Mouse (Mus musculus) B cell, adult 2 months (primary cell): ENCODE results near the gene Itpr3.

Experiments used
- DNase-seq, 2 experiments: peaks; one replicate each; pipeline ENCODE4 v3.0.0; 2022

Gene Itpr3

DNA sequence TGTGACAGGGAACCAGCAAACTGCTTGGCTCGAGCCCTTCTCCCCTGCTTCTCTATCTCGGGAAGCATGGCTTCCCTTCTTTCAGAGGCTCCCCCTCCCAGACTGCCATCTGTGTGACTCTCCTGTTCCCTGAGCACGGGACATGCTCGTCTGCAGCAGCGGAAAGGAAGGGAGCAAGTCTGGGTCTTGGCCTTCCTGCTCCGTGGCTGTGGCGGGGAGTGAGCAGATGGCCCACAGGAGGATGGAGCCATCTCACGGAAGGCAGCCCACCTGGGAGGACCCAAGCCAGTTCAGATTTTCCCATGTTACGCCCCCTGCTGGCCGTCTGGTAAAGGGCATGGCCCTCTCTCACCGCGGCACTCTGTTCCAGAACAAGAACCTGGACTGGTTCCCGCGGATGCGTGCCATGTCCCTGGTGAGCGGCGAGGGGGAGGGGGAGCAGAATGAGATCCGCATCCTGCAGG lies 63.5 kb downstream of the Itpr3 start:
- peak; percentile 53 to 56 for DNase-seq

DNA sequence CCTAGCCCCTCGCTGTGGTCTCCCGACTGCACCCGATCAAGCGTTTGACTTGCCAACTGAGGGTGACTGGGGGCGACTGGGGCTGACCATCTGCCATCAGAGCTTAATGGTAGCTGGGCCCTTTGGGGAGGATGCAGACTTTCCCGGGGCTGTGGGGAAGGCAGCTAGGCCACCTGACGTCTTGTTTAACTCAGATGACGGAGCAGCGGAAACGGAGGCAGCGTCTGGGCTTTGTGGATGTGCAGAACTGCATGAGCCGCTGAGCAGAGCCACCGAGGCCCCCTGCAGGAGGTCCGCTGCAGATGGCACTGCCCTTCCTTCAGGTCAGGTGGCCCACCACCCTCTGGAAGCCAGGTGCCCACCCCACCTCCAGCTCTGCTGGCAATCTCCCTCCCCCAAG lies 64.2 kb downstream of the Itpr3 start:
- DNase-seq: no peak

DNA sequence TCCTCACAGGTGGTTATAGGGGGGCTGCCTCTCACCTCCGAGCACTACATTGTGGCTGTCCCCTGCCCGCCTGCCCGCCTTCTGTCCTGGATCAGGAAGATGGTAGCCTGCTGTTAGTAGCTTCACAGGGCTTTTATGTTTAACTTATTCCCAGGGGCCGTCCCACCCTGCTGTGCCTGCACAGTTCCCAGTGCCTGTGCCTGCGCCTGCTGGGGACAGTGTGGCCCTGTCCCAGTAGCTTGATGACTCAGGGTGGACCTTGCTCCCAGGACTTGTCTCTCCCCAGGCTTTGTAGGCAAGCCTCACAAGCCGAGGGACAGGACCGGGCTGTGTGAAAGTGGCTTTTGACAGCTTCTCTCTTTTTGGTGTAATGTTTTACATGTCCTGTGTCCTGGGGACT lies 64.7 kb downstream of the Itpr3 start:
- DNase-seq: no peak

DNA sequence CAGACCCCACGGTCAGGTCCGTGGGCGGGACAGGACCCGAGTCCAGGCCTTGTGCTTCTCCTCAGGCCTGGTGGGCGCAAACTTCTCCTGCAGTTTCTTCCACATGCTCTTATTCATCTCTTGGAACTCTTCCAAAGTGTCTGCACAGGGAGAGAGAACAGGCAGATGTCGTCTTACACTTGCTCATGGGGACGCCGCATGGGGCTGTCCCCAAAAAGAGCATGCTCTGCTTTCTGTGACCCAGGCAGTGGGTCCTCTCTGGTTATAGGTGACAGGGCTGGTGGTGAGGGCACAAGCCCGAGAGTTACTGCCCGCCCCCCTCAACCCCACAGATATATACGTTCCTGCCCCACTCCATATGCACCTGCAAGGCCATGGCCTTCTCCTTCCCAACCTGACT lies 65.6 kb downstream of the Itpr3 start:
- no peak for DNase-seq

DNA sequence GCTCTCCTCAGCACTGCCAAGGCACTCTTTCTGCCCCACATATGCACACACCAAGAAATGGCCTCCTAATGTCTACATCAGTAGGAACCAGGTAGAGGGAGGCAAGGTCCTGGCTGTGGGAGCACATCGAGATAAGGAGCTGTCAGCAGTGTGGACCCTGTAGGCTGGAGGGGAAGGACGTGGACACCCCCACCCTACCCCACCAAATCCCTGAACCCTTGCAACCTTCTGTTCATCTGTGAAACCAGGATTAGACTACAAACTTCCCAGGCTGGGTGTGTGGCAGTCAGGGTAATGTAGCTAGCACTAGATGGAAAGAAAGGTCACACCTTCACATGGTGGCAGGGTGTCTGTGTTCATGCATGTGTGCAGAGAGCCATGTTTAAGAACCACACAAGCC lies 66.0 kb downstream of the Itpr3 start:
- DNase-seq: no peak

DNA sequence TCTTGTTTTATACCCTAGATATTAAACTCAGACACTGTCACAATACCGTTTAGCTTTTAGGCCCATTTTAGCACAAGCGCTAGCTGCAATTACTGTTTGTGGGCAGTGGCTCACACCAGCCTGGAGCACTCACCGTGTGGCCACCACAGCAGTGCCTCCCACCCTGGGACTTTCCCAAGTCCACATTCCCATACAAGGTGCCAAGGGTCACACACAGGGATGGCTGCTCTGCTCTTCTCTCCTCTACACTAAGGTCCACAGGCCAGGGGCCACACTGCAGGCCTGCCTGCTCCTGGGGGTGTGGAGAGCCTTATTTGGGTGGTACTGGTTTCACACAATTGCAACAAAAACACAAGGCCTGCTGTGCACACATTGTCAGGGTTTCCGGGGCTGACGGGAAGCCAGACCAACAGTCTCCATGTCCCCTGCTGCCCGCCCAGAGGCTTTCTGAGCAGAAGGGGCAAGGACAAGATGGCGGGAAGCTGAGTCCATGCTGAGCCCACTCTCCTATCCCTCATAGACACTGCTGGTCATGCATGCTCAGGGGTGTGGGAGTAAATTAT lies 66.8 kb downstream of the Itpr3 start:
- no peak for DNase-seq

DNA sequence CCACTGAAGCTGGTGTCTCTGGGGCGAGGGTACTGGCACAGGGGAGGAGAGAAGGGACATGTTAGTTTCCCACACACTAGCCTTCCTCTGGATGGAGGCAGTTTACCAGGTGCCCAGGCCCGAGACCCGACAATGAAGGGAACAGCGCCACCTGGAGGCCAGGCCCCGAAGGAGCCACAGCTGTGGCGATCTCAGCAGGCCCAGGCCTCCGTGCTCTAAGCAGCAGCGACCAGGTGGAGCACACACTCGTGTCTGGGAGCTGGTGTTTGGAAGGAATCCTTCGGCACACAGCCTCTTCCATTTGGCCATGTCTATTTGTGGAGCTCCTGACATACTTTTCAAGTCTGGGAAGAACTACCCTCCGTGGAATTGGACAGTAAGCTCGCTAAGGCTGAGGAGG lies 68.1 kb downstream of the Itpr3 start:
- DNase-seq: peak; percentile 91

DNA sequence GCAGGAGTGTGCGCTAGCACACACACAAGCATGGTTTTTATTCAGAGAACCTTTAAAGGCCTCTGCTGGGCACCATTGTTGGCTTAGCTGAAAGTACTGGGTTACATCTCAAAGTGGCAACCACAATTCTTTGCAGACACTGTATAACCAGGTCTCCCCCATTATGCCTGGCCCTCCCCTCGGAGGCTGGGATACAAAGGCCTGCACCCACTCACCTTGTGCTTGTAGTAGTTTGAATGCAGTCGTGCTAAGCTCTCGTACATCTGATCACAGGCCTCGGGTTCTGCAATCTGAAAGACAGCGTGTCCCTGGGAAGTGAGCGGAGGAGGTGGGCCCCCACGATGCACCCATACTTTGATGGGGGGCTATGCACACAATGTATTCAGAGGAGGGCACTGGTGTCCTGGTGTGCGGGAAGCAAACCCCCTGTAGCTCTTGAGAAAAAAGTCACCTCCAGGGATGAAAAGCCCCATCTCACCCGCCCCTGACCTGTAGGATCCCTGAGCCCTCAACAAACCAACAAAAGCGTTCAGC lies 68.6 kb downstream of the Itpr3 start:
- no peak for DNase-seq

DNA sequence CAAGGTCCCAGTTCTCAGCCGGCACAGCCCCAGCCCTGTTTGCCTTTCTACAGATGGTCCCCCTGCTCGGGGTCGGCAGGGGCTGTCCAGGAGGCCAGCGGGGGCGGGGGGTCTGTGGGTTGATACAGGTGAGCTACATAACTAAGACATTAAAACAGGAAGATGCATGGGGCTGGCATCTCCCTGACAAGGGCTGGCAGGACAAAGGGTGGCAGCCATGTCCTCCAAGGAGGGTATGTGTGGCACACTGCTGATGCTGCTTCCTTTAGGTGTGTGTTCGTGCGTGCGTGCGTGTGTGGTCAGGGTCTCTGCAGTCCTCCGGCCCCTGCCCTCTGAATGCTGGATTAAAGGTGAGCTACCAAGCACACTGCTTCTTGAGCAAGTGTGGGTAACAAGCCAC lies 69.9 kb downstream of the Itpr3 start:
- no peak for DNase-seq

DNA sequence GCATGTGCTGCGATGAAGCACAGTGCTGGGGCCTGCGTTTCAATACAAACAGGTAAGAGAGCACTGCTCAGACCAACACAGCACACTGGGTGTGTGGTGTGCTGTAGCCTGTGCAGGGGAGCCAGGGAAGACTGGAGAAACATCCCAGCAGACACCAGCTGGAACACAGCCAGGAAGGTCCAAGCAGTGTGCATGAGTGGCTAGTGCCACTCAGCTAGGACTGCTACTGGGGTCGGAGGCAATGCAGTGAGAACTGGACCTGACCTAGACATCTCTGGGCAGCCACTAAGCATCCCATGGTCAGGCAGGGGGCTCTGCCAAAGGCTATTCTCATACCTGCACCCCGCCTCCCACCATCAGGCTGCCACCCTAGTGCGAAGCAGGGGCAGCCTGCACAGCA lies 71.1 kb downstream of the Itpr3 start:
- no peak for DNase-seq

DNA sequence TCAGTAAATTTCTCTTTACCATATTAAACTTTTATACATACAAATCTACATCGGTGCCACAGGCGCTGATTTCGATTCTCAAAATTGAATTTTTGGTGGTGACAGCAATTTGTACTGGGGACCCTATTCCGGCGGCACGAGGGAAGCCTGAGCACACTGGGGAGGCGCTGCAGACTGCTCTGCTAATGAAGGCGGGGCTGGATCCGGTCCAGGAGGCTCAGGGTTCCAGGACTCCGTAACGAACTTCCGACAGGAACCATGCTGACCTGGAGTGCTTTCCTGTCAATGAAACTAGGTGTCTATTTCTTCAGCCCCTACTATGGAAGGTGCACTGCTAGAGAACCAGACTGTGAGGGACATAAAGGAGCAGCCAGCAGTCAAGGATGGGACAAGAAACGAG lies 72.2 kb downstream of the Itpr3 start:
- DNase-seq: no peak

DNA sequence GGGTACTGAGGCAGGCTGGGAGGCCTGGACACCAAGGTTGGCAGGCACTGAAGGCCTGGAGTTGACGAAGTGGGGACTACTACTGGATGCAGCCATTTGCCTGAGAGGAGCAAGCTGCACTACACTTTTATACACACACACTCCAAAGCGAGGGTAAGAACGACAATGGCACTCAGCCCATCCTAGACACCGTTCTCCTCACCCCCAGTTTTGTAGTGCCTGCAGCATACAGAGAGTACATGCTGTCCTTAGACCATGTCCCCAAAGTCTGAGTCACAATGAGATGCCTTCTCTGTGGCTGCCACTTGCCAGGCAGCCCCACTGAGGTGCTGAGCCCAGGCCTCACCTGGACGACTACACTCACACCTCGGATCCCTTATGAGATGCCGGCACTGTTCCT lies 72.7 kb downstream of the Itpr3 start:
- DNase-seq: no peak

DNA sequence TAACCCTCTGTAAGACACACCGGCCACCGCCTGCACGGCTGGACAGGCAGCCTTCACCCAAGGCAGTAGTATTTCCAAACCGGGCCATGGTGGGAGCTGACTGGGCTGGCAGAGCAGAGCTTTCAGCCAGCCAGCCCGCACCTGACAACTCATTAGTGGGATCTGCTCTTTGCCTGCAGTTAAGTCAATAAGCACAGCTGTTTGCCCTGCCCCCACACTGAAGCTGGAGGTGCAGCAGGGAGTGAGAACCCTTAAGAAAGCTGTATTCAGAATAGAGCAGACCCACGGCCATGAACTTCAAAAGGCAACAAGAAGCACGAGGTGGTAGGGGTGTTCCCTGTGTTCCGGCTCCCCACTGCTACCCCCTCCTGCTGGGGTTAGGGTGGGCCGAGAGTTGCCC lies 73.1 kb downstream of the Itpr3 start:
- no peak for DNase-seq

DNA sequence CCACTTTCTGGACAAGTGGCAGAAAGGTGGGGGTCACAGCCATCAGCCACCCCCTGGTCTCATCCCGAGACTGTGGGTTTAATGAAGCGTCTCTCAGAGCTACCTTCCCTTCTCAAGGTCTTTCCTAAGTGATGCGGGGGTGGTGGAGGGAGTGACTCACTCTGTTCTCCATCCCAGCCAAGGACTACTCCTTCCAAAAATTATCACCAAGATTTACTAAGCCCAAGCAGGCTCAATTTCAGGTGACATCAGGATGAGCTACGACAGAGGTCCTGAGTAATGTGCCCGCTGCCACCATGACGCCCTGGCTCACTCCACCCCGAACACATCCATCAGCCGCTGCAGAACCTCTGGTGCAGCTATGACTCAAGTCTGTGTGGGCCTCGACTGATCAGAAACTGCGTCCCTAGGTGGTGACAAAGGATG lies 74.1 kb downstream of the Itpr3 start:
- DNase-seq: no peak

DNA sequence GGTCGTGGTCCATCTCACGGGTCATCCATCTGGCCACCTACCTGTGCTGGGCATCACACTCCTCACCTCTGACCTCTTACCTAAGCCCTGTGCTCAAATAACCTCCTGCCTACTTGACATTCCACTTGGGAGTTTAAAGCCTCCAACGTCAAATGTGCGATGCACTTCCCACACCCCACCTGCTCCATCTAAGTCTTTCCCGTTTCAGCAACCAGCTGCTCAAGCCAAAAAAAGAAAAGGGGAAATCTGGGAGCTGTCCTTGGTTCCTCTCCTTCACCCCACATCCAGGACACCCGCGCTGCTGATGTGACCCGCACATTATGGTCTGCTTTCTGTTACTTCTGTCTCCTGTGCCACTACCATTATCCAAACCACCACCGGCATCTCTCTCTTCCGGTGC lies 75.1 kb downstream of the Itpr3 start:
- no peak for DNase-seq

DNA sequence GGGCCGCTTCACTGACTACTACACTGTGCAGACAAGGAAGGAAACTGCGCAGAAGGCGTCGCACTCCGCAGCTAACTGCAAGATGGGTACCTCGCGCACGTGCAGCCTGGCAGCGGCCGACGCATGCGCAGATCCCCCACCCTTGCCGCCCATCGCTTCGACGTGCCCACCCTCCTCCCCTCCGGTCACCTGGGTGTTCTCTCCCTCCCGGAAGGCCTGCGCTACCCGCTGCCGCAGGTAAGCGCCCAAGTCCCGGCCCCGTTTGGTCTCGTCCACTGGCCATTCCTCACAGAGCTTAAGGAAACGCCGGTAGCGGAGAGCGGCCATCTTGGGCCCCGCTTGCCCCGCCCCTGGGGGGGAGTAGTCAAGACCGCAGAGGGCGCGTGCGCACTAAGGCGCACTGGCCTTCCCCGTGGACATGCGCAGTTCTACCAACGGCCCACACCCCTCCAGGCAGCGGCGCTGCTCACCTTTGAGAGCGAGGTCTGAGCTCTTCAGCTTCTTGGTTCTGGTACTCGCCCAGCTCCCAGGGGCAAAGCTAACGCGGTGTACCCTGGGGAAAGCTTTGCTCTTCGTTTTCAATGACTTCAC lies 76.5 kb downstream of the Itpr3 start, which contains the start of gene Uqcc2:
Uqcc2 (minus strand) TSS at position 366 of the 591 bp plus-strand sequence.
- peak; percentile 98 to 99 for DNase-seq

DNA sequence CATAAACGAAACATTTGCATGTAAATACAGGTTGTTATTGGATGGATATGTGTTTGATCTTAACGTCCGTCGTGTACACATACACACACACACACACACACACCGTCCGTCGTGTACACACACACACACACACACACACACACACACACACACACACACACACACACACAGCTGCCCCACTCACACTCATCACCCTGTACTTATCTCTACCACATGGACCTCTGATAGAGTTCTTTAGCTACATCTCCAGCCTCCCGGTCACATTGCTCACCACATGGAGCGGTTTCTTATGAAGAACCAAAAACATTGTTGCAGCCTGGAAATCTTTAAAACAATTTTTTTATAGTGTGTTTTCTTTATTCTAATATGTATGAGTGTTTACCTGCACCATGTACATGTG lies 77.1 kb downstream of the Itpr3 start:
- DNase-seq: no peak

DNA sequence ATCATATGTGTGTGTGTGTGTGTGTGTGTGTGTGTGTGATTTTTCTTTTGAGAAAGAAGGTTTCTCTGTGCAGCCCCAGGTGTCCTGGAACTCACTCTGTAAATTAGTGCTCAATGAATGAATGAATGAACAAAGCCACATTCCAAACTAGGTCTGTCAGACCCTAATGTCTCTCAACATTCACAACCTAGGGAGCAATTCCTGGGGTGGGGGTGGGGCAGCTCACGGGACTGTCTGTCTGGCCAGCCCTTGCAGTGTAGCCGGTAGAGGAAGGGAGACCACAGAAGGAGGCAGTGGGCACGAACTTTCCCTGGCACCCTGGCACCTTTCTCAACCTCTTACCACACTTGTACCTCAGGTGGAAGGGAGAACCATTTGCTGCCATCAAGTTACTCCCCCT lies 77.6 kb downstream of the Itpr3 start:
- DNase-seq: no peak

DNA sequence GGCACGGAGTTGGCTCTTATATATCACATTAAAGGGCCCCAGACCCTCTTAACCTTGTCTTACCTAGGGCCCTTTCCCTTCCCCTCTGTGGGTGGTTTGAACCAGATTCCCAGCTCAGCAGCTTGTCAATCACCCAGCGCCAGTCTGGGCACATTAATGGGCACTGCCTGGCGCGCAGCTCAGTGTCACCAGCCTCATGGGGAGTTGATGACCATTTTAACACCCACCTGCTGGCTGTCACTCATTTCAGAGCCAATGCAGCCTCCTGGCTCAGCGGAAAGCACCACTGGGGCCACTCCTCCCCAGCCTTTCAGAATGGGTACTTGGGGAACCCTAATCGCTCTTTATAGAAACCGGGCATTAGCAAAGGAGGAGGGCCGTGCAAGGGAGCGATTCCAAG lies 81.3 kb downstream of the Itpr3 start:
- DNase-seq: no peak

DNA sequence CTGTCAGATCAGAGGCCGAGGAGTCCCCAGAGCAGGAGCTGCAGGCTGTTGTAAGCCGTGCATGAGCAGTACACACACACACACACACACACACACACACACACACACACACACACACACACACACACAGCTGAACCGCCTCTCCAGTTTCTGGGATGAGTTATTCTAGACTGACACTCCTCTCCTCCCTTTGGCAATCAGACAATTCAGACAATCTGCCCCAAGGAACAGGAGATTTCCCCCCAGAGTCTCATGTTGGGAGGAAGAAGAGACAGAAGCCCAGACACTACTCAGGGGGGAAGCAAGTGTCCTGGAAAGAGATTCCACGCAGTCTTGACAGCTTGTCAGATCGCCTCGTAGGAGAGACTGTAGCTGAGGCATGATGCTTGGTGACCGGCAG lies 82.2 kb downstream of the Itpr3 start:
- no peak for DNase-seq

DNA sequence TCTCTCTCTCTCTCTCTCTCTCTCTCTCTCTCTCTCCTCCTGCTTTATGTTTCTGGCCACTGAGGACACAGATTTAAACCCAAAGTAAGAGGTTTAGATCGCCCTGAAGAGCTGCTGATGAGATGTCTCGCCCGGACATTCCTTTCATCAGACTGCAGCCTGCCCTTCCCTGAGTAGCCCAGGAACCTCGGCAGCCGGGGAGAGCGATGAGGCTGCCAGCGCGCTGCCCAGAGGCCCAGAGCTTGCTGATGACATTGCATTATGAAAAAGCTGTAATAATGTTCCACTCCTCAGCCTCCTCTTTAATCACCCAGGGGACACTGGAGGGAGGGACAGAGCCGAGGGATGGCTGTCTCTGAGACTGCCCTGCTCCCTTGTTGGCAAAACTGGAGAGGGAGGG lies 83.2 kb downstream of the Itpr3 start:
- no peak for DNase-seq

DNA sequence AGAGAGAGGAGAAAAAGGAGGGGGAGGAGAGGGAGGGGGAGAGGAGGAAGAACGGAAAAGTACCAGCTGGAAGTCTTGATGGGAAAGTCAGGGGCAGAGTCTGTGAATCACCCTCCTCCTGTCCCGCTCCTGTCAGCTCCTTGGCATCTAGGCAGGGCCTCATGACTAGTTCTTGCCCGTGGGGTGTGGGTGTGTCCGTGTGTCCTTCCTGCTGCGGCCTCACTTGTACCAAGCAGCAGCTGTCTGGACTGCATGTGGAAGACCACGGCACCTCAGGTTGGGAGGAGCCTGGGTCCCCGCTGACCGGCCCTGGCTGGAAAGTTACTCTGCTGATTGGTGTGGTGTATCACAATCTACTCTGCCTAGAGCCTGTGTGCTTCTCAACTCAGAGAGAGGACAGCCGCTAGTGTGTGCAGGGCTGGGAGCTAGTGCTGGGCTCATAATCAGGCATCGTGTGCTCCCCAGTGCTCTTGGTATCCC lies 84.9 kb downstream of the Itpr3 start:
- no peak for DNase-seq

DNA sequence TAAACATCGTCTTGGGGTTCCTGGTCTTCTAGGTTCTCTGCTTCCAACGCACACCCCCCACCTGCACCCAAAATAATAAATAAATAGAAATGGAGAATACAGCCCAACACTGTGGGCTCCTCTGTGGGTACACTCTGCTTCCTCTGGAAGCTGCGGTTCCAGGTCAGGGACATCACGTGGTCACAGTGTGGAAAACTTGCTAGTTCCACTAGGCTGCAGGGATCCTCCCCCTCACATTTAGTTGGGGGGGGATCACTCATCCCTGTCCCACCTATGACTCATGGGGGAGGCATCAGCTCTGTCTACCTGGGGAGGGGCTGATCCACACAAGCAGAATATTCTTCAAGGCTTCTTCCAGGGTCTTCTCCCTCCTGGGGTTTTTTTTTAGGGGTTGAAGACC lies 87.0 kb downstream of the Itpr3 start:
- DNase-seq: no peak

DNA sequence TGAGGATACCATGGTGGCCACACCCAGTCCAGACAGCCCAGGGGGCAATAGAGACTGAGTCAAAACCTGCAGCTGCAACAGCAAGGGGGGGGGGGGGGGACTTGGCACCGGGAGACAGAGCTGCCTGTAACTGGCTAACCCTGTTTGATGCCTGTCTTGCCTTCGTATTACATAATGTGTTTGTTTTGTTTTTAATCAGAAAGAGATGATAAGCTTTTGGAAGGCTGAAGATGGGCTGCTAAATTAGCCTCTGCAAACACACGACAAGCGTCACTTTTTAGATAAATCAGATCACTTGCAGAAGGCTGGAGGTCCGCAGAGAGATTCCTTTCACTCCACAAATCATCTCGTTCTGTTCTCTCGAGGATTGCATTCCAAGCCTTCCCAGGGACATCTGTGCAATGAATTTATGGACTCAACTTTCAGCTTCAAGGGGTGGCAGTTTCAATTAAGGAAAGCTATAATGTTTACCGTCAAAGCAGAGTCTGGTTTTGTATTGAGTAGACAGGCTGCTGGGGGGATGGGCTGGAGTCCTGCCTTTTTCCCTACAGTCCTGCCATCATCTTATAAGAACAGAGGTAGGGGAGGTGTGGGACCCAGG lies 89.3 kb downstream of the Itpr3 start:
- DNase-seq: no peak
